Mouse (Mus musculus) thymus, postnatal 4 days (tissue): ENCODE data around the gene 1700021F05Rik.

Experiments
- DNase-seq: peaks from one replicate; pipeline ENCODE4 v3.0.0; 2021

Gene 1700021F05Rik

GRCm38 (mm10) chr10:43540442-43541152 lies at the start of gene 1700021F05Rik:
Gene 1700021F05Rik, minus strand, starts transcription at chr10:43540994.
- DNase-seq, result peak; percentile 99

DNA sequence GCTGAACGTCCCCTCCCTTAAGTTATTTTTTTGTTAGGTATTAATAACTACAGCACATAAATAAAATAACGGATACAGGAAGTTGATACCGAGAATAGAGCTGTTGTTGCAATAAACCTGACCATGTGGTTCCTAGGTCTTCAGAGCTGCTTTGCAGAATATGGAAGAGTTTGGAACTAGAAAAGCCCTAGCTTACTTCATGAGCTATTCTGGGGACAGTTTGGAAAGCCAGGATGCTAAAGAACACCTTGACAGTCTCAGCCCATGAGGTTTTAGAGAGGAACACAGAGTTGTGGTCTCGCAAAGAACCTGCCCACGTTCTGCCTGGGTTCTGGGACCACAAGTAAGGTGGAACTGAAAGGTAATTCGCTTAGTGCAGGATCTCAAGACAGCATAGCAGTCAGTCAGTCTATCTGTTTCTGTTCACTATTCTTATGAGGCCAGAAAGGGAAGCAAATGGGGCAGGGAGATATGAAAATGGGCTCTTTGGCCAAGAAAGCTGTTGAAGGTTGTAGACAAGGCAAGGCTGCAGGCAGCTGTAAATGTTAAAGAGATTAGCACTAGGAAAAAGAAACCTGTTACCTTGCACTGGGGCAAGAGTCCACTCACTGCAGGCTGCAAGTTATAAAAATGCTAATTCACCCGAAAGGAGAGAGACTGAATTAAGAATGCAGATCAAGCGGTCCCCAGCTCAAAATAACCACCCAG lies 47.8 kb upstream of the 1700021F05Rik start:
- DNase-seq, result no peak

GRCm38 (mm10) chr10:43584538-43584937 lies 43.7 kb upstream of the 1700021F05Rik start:
- no peak for DNase-seq

DNA sequence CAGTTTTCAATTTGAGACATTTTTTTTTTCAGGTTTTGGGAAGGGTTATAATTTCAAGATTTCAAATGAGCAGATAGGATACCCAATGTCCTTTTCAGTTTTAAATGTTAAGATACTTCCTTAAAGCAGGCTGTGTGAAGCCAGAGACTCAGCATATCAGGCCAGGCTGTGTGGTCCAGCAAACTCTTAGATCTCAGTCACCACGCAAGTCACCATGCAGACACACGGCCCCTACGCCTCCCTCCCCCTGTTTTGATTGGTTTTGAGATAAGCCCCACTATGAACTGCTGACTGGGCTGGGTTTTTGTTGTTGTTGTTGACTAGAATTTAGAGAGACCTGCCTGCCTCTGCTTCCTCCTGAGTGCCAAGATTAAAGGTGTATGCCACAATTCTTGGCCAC lies 40.5 kb upstream of the 1700021F05Rik start:
- DNase-seq, result no peak

GRCm38 (mm10) chr10:43580649-43581078 lies 39.9 kb upstream of the 1700021F05Rik start:
- peak; percentile 51 for DNase-seq

DNA sequence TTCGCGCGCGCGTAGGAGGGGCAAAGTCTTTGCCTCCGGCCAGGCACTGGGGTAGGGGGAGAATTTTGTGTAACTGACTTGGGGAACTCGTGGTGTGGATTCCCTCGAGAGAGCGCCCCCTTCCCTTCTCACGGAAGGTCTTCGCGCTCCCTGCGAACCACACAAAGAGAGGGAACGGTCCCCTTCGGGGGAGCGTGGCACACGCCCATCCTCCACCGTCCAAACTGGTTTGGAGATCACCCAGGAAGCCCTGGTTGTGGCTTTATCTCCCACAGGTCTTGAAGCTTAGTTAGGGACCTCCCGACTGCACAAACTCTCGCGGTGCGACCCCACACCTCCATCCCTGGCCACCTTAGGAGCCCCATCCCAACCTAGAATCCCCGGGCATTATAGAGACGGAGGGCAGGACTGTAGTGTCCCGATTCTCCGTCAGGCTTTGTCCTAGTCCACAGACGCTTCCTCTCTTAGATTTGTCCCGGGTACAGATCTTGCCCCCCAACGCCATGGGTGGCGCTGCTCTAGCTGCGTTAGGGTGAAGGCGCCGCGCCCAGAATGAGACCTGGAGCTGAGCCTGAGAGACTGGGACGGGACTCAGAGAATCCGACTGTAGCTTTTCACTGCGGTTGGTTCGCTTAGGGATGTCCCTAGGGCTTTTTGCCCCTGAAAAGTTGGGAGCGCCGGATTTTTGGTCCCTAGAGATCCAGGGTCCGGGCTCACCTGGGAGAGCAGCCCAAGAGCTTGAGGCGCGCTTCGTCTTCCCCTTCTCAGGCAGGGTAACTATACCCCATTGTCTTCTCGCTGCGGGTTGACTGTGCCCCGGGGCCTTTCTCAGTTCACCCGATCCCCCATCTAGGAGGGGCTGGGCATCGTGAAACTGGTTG lies 38.8 kb upstream of the 1700021F05Rik start:
- peak; percentile 84 for DNase-seq

- peak; percentile 92 for DNase-seq
Observed at GRCm38 (mm10) chr10:43578754-43579380, 38.1 kb upstream of the 1700021F05Rik start.

- DNase-seq, result no peak
Observed at GRCm38 (mm10) chr10:43578366-43578753, 37.6 kb upstream of the 1700021F05Rik start.

DNA sequence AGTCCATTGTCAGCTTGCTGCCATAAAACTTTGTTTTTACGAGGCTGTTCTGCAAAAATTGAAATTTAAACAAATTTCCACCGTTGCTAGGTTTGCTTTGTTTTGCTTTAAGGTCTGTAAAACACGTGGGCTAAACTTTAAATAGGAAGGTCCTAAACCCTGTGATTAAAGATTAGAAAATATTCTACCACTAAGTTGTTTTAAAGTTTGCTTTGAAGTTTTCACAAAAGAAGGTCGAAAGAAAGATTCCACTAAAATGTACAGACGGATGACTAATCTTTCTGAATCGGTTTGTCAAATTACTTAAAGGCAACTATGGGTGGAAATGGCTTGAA lies 37.2 kb upstream of the 1700021F05Rik start, which contains the start of gene Cd24a:
TSS of gene Cd24a (plus strand) at position 288 of the 335 bp plus-strand sequence.
- no peak for DNase-seq

DNA sequence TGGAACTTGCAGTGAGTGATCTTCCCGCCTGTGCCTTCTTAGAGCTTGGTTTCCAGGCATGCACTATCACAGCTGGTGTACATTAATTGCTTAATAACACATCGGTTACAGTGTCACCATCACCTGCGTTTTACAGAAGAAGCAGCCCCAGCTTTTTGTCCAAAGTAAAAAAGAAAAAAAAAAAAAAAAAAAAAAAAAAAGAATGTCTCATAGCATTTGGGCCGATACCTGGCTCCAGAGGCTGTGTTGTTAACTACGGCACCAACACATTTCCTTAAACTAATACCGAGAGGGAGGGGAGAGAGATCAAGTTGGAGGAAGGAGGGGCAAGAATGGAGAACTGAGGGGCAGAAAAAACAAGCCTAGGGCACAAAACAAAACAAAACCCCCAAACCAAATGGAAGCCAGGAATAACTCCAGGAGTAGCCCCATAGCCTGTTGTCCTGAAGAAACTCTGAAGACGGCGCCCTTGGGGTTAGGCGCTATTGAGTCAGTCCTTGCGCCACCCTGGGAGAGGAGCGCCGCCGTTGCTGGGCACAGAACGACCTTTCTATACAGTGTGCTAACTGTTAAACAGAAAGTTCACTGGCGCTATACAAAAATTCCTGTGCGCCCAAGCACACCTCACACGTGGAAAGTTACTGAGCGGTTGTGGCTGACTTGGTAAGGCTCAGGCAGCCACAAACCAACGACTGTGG lies 36.7 kb upstream of the 1700021F05Rik start:
- DNase-seq, result peak; percentile 53

- peak; percentile 90 for DNase-seq
Observed at GRCm38 (mm10) chr10:43574956-43575355, 34.2 kb upstream of the 1700021F05Rik start.

- DNase-seq, result no peak
Observed at GRCm38 (mm10) chr10:43574352-43574751, 33.6 kb upstream of the 1700021F05Rik start.

DNA sequence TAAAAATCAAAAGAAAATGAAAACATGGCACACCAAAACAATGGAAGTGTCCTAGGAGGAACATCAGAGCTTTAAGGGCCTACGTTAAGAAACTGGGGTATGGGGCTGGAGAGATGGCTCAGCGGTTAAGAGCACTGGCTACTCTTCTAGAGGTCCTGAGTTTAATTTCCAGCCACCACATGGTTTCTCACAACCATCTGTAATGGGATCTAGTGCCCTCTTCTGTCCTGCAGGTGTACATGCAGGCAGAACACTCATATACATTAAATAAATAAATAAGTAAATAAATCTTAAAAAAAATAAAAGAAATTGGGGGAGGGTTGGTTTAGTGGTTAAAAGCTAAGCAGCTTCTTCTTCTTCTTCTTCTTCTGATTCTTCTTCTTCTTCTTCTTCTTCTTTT lies 20.5 kb upstream of the 1700021F05Rik start:
- DNase-seq, result no peak

GRCm38 (mm10) chr10:43560765-43561164 lies 20.0 kb upstream of the 1700021F05Rik start:
- DNase-seq, result peak; percentile 19

GRCm38 (mm10) chr10:43559313-43559712 lies 18.5 kb upstream of the 1700021F05Rik start:
- DNase-seq, result no peak

- no peak for DNase-seq
Observed at GRCm38 (mm10) chr10:43557630-43558165, 16.9 kb upstream of the 1700021F05Rik start.

DNA sequence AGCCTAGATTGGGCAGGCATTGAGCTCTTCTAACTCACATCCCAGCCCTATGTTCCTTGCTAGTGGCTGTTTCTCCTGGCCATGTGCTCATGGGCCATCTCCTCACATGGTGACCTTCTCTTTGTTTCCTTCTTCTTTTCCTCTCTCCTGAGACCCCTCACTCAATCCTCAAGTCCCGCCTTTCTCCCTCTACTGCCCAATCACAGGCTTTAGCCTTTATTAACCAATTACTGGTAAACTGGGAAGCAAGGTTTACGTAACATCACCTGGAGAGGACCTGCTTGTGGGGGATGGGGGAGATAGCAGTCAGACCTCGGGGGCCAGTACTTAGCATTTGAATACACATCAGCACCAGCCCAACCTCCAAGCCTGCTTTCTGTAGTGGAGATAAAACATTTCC lies 10.6 kb upstream of the 1700021F05Rik start:
- DNase-seq, result no peak

GRCm38 (mm10) chr10:43550923-43551322 lies 10.1 kb upstream of the 1700021F05Rik start:
- no peak for DNase-seq

GRCm38 (mm10) chr10:43549411-43549810 lies 8.6 kb upstream of the 1700021F05Rik start:
- peak; percentile 66 for DNase-seq

DNA sequence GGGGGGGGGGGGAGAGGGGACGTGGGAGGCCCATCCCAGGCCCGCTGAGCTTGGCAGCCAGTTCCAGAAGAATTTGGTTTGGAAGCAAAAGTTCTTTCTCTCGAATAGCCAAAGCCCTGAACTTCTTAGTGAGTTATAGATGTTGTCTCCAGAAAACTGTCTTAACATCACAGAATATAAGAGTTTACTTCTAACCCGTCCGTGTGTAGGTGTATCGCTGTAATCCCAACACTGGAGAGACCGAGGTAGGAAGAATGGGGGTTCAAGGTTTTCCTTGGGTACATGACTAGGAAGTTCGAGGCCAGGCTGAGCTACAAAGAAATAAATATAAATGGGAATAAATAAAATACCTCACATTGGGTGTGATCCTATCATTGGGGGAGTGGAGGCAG lies 355 bp upstream of the 1700021F05Rik start:
- no peak for DNase-seq

GRCm38 (mm10) chr10:43539746-43540310 lies 966 bp downstream of the 1700021F05Rik start:
- no peak for DNase-seq

DNA sequence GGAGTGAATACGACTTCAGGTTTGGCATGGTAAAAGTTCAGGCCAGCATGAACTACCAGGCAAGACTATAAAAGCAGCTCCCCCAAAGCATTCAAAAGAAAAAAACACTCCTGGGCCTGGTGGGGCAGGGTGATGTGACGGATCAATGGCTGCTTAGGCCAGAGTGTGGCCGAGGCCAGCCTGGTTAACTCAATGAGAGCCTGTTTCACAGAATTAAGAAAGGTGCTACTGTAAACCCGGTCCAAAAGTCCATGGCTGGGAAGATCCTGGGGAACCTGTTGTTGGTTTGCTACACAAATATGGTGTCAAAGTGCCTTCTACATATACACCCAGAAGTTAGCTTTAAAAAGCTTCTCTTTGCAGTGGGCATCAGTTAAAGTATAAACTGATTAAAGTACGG lies 2.0 kb downstream of the 1700021F05Rik start:
- DNase-seq, result no peak
